Comparison of ENCODE assay signal across 28 mouse cellular contexts in genomic region chr10:69078008-69078407, GRCm38 (mm10).
"Had no signal": no experiment of that assay in that cellular context is flagged by ENCODE, and none has a peak within 500 bp of the region (broad histone marks: within the 10 kb centered on the region; RNA-seq: fewer than 3 reads in every experiment).

No protein-coding gene starts in this region.

- ATAC-seq: hindbrain, postnatal 0 days; intestine, embryonic 16.5 days; liver, embryonic 12.5 days had no signal

- H3K36me3 ChIP-seq: heart, embryonic 13.5 days; heart, embryonic 15.5 days; hindbrain, embryonic 13.5 days; hindbrain, embryonic 15.5 days; kidney, embryonic 15.5 days; limb, embryonic 13.5 days; limb, embryonic 15.5 days; liver, embryonic 12.5 days had no signal

- DNase-seq: gastrocnemius, adult 2 months; gastrocnemius, postnatal 10 days; gastrocnemius, postnatal 36 days; heart, adult 18-20 months; heart, postnatal 14 days; heart, postnatal 36 days; kidney, adult 11 months; kidney, adult 2 months; kidney, adult 9 months; kidney, postnatal 14 days; kidney, postnatal 36 days; layer of hippocampus, adult 9-11 months; layer of hippocampus, postnatal 36 days; left cerebral cortex, postnatal 4 days; lung, adult 18-20 months had no signal

- H3K4me1 ChIP-seq: heart, embryonic 13.5 days; heart, embryonic 15.5 days; hindbrain, embryonic 13.5 days; hindbrain, embryonic 15.5 days; kidney, embryonic 15.5 days; limb, embryonic 15.5 days; liver, embryonic 12.5 days had no signal

- H3K4me3 ChIP-seq: gastrocnemius, adult 2 months; heart, embryonic 13.5 days; heart, embryonic 15.5 days; hindbrain, embryonic 13.5 days; hindbrain, embryonic 15.5 days; kidney, embryonic 15.5 days; limb, embryonic 13.5 days; limb, embryonic 15.5 days; liver, embryonic 12.5 days had no signal

- H3K27ac ChIP-seq: gastrocnemius, adult 2 months; heart, embryonic 13.5 days; heart, embryonic 15.5 days; hindbrain, embryonic 13.5 days; hindbrain, embryonic 15.5 days; hindbrain, postnatal 0 days; kidney, embryonic 15.5 days; kidney, postnatal 0 days; limb, embryonic 13.5 days; limb, embryonic 15.5 days; liver, embryonic 12.5 days; liver, embryonic 14.5 days had no signal

- H3K9me3 ChIP-seq: heart, embryonic 13.5 days; heart, embryonic 15.5 days; hindbrain, embryonic 13.5 days; hindbrain, embryonic 15.5 days; kidney, embryonic 15.5 days; limb, embryonic 13.5 days; limb, embryonic 15.5 days; liver, embryonic 12.5 days had no signal

- H3K4me2 ChIP-seq: heart, embryonic 11.5 days; heart, embryonic 13.5 days; heart, embryonic 15.5 days; hindbrain, embryonic 13.5 days; hindbrain, embryonic 15.5 days; kidney, embryonic 15.5 days; limb, embryonic 13.5 days; limb, embryonic 15.5 days; liver, embryonic 12.5 days had no signal

- H3K27me3 ChIP-seq: heart, embryonic 13.5 days; heart, embryonic 15.5 days; hindbrain, embryonic 13.5 days; hindbrain, embryonic 15.5 days; kidney, embryonic 15.5 days; limb, embryonic 13.5 days; limb, embryonic 15.5 days; liver, embryonic 12.5 days had no signal

- H3K9ac ChIP-seq: heart, embryonic 13.5 days; heart, embryonic 15.5 days; hindbrain, embryonic 13.5 days; hindbrain, embryonic 15.5 days; kidney, embryonic 15.5 days; limb, embryonic 13.5 days; limb, embryonic 15.5 days; liver, embryonic 12.5 days; liver, embryonic 14.5 days had no signal
